Mouse (Mus musculus) stomach, postnatal 0 days (tissue): ENCODE measurements around the gene Col8a1. TPM values are rescaled to one million over a fixed set of nuclear protein-coding genes. Genes with fewer than 3 reads are reported as not detected.
A peak's percentile ranks its signal among the peaks of the same experiment; 100 is the strongest.

Experiments used
- ATAC-seq: fragments of 200-750 bp; cut with Nextera tagmentation; 2 replicates; pipeline ENCODE4 v1.8.0; 2017; ENCODE audit not compliant: low FRiP score, low TSS enrichment
- DNase-seq: peaks from one replicate; pipeline ENCODE4 v3.0.0-alpha.2; 2016; ENCODE audit warnings: low spot score
- H3K27ac ChIP-seq: fragments of 300-500 bp; sonication (generic); replicated peaks from 2 replicates; pipeline ENCODE4 v1.5.1; 2014; ENCODE audit warnings: mild to moderate bottlenecking, control low read depth
- H3K27me3 ChIP-seq: fragments of 300-500 bp; sonication (generic); 2 replicates; pipeline ENCODE4 v1.6.1; 2014; ENCODE audit warnings: low read length; ENCODE audit not compliant: control insufficient read depth, insufficient read depth
- H3K36me3 ChIP-seq: fragments of 300-500 bp; sonication (generic); 2 replicates; pipeline ENCODE4 v1.6.1; 2014; ENCODE audit warnings: low read length, mixed read lengths; ENCODE audit not compliant: control insufficient read depth, insufficient read depth
- H3K4me1 ChIP-seq: fragments of 300-500 bp; sonication (generic); replicated peaks from 2 replicates; pipeline ENCODE4 v1.6.1; 2014; ENCODE audit warnings: antibody characterized with exemption; ENCODE audit not compliant: control insufficient read depth, insufficient read depth
- H3K4me2 ChIP-seq: fragments of 300-500 bp; sonication (generic); replicated peaks from 2 replicates; pipeline ENCODE4 v1.6.1; 2014; ENCODE audit warnings: low read depth, mild to moderate bottlenecking, control low read depth, moderate library complexity
- H3K4me3 ChIP-seq: fragments of 300-500 bp; sonication (generic); 2 replicates; pipeline ENCODE4 v1.5.1; 2014; ENCODE audit warnings: low read depth, low read length, control low read depth
- H3K9ac ChIP-seq: fragments of 300-500 bp; sonication (generic); 2 replicates; pipeline ENCODE4 v1.6.1; 2014; ENCODE audit warnings: mild to moderate bottlenecking, low read length, control low read depth, mixed read lengths
- H3K9me3 ChIP-seq: fragments of 300-500 bp; sonication (generic); 2 replicates; pipeline ENCODE4 v1.6.1; 2016; ENCODE audit warnings: low read length; ENCODE audit not compliant: control insufficient read depth
- CTCF ChIP-seq: IDR thresholded peaks from 2 replicates; pipeline ENCODE4 v1.5.1; 2016; ENCODE audit warnings: antibody characterized with exemption, low read depth, mild to moderate bottlenecking, moderate library complexity
- EP300 ChIP-seq: optimal IDR thresholded peaks from 2 replicates; pipeline ENCODE3; 2016; ENCODE audit warnings: antibody characterized with exemption
- whole genome bisulfite sequencing: fragments of 180-500 bp; shearing (Covaris S2); extraction: QIAGEN DNeasy Blood & Tissue Kit; methylation state at CpG from one replicate; pipeline ENCODE4 v1.1.7; 2014; 5-methylcytosine and 5-hydroxymethylcytosine counted together
- polyA plus RNA-seq: library from polyadenylated mRNA; unstranded; fragments of >200 nt; fragmentation: Nextera tagmentation; extraction: Ambion mirVana; gene quantifications from 2 replicates; pipeline ENCODE4 v1.2.1, GENCODE M21; 2015

The Col8a1 gene
- polyA plus RNA-seq = 25.5 and 36.8 TPM in 2 replicates

- Histone ChIP-seq H3K4me2 (peak within 1 kb of the TSS; percentile 79), H3K27ac (peak within 1 kb of the TSS; percentile 53), H3K27me3 (no peaks in the 10 kb centered on the region), H3K36me3 (no peaks in the 10 kb centered on the region), H3K4me3 (peak within 1 kb of the TSS; percentile 47), H3K9ac (peak within 1 kb of the TSS; percentile 50), H3K4me1 (no peaks in the 10 kb centered on the region), H3K9me3 (no peaks in the 10 kb centered on the region)
- TF ChIP-seq CTCF (no peak), EP300 (no peak)
- DNase-seq (peak; percentile 23), ATAC-seq (no peak)
- WGBS = 2% methylated on average over 19 of the region's 19 CpGs
Measured at GRCm38 (mm10) chr16:57754526-57755125, at the start of gene Col8a1. TSS of gene Col8a1 (minus strand) at chr16:57754737.

- 71% methylated on average over 2 of the region's 2 CpGs for WGBS
- H3K4me1 ChIP-seq = no peaks in the 10 kb centered on the region
- no peak overlapping the region for H3K27ac ChIP-seq
- no peaks in the 10 kb centered on the region for H3K9me3 ChIP-seq
- H3K36me3 ChIP-seq = no peaks in the 10 kb centered on the region
- no peaks in the 10 kb centered on the region for H3K27me3 ChIP-seq
- no peak overlapping the region for H3K4me3 ChIP-seq
- TF ChIP-seq EP300 (no peak), CTCF (no peak)
- no peak for ATAC-seq
- no peak for DNase-seq
- H3K4me2 ChIP-seq = no peak overlapping the region
- H3K9ac ChIP-seq = no peak overlapping the region
Measured at GRCm38 (mm10) chr16:57801886-57802285, 47.3 kb upstream of the Col8a1 start.

GRCm38 (mm10) chr16:57796321-57796720 lies 41.8 kb upstream of the Col8a1 start:
- ATAC-seq = no peak
- Histone ChIP-seq H3K27ac (no peak overlapping the region), H3K27me3 (no peaks in the 10 kb centered on the region), H3K9me3 (no peaks in the 10 kb centered on the region), H3K36me3 (no peaks in the 10 kb centered on the region), H3K4me3 (no peak overlapping the region), H3K9ac (no peak overlapping the region), H3K4me1 (no peaks in the 10 kb centered on the region), H3K4me2 (no peak overlapping the region)
- no peak for DNase-seq
- WGBS = 76% methylated on average over 6 of the region's 6 CpGs
- TF ChIP-seq EP300 = no peak
- TF ChIP-seq CTCF = no peak

- ATAC-seq = no peak
- no peak for DNase-seq
Measured at GRCm38 (mm10) chr16:57779011-57779410, 24.5 kb upstream of the Col8a1 start.

GRCm38 (mm10) chr16:57765615-57766014 lies 11.1 kb upstream of the Col8a1 start:
- DNase-seq (no peak), ATAC-seq (no peak)
- no peak overlapping the region for H3K9ac ChIP-seq
- no peaks in the 10 kb centered on the region for H3K9me3 ChIP-seq
- H3K4me1 ChIP-seq = no peaks in the 10 kb centered on the region
- no peak overlapping the region for H3K4me2 ChIP-seq
- H3K27me3 ChIP-seq = no peaks in the 10 kb centered on the region
- TF ChIP-seq CTCF = no peak
- no peak for TF ChIP-seq EP300
- no peak overlapping the region for H3K27ac ChIP-seq
- H3K4me3 ChIP-seq = no peak overlapping the region
- WGBS = 37% methylated on average over 3 of the region's 3 CpGs
- no peaks in the 10 kb centered on the region for H3K36me3 ChIP-seq

More at GRCm38 (mm10) chr16:57779011-57779410, 24.5 kb upstream of the Col8a1 start:
- Histone ChIP-seq H3K4me2 (no peak overlapping the region), H3K27ac (no peak overlapping the region), H3K36me3 (no peaks in the 10 kb centered on the region), H3K27me3 (no peaks in the 10 kb centered on the region), H3K4me1 (no peaks in the 10 kb centered on the region), H3K9me3 (no peaks in the 10 kb centered on the region), H3K9ac (no peak overlapping the region), H3K4me3 (no peak overlapping the region)
- TF ChIP-seq CTCF = no peak
- TF ChIP-seq EP300 = no peak

GRCm38 (mm10) chr16:57759862-57760261 lies 5.3 kb upstream of the Col8a1 start:
- Histone ChIP-seq H3K9me3 (no peaks in the 10 kb centered on the region), H3K36me3 (no peaks in the 10 kb centered on the region), H3K4me3 (no peak overlapping the region), H3K27me3 (no peaks in the 10 kb centered on the region), H3K27ac (no peak overlapping the region), H3K4me2 (no peak overlapping the region), H3K4me1 (no peaks in the 10 kb centered on the region), H3K9ac (no peak overlapping the region)
- no peak for TF ChIP-seq EP300
- no peak for TF ChIP-seq CTCF
- no peak for ATAC-seq
- WGBS = 55% methylated on average over 2 of the region's 2 CpGs
- DNase-seq = no peak
